Mouse (Mus musculus) heart, embryonic 11.5 days (tissue): ENCODE measurements around the gene Smoc2. TPM values are rescaled to one million over a fixed set of nuclear protein-coding genes. Genes with fewer than 3 reads are reported as not detected.

Experiments used
- ATAC-seq: fragments of 200-750 bp; cut with Nextera tagmentation; replicated peaks from 2 replicates; pipeline ENCODE4 v1.8.0; 2017; ENCODE audit warnings: moderate library complexity; ENCODE audit not compliant: insufficient number of reproducible peaks, low FRiP score, low TSS enrichment
- H3K27ac ChIP-seq: fragments of 300-500 bp; sonication (generic); 2 replicates; pipeline ENCODE4 v1.5.1; 2014; ENCODE audit warnings: mild to moderate bottlenecking, low read depth, low read length
- H3K27me3 ChIP-seq: fragments of 300-500 bp; sonication (generic); 2 replicates; pipeline ENCODE4 v1.6.1; 2014; ENCODE audit warnings: mild to moderate bottlenecking, low read length, mixed read lengths; ENCODE audit not compliant: control insufficient read depth, insufficient read depth
- H3K36me3 ChIP-seq: fragments of 300-500 bp; sonication (generic); 2 replicates; pipeline ENCODE4 v1.6.1; 2014; ENCODE audit warnings: mild to moderate bottlenecking, low read length, moderate library complexity, mixed read lengths; ENCODE audit not compliant: control insufficient read depth, insufficient read depth
- H3K4me1 ChIP-seq: fragments of 300-500 bp; sonication (generic); 2 replicates; pipeline ENCODE4 v1.6.1; 2014; ENCODE audit warnings: low read length; ENCODE audit not compliant: control insufficient read depth, insufficient read depth
- H3K4me2 ChIP-seq: fragments of 300-500 bp; sonication (generic); 2 replicates; pipeline ENCODE4 v1.6.1; 2014; ENCODE audit warnings: mild to moderate bottlenecking, moderate library complexity
- H3K4me3 ChIP-seq: fragments of 300-500 bp; sonication (generic); 2 replicates; pipeline ENCODE4 v1.5.1; 2014; ENCODE audit warnings: low read depth, low read length
- H3K9ac ChIP-seq: fragments of 300-500 bp; sonication (generic); 2 replicates; pipeline ENCODE4 v1.6.1; 2014; ENCODE audit warnings: mild to moderate bottlenecking, low read depth, low read length, moderate library complexity
- H3K9me3 ChIP-seq: fragments of 300-500 bp; sonication (generic); replicated peaks from 2 replicates; pipeline ENCODE4 v1.6.1; 2016; ENCODE audit warnings: low read length; ENCODE audit not compliant: control insufficient read depth
- WGBS: fragments of 180-500 bp; shearing (Covaris S2); extraction: QIAGEN DNeasy Blood & Tissue Kit; methylation state at CpG from one replicate; pipeline ENCODE4 v1.1.7; 2014; ENCODE audit not compliant: insufficient replicate concordance; 5-methylcytosine and 5-hydroxymethylcytosine counted together
- polyA plus RNA-seq: library from polyadenylated mRNA; unstranded; fragments of >200 nt; fragmentation: Nextera tagmentation; extraction: Ambion mirVana; gene quantifications from 2 replicates; pipeline ENCODE4 v1.2.1, GENCODE M21; 2014

The Smoc2 gene
- polyA plus RNA-seq, 1 experiment from 2014 or later = 22.7 TPM

- WGBS = 76% methylated on average over 4 of the region's 4 CpGs
- H3K9me3 ChIP-seq = no peaks in the 10 kb centered on the region
Observed at GRCm38 (mm10) chr17:14434717-14435116, 155.4 kb downstream of the Smoc2 start.

GRCm38 (mm10) chr17:14445611-14446010, 166.3 kb downstream of the Smoc2 start:
- Histone ChIP-seq H3K27ac (no peak overlapping the region), H3K27me3 (peaks cover 17% of the 10 kb centered on the region)

More at GRCm38 (mm10) chr17:14434717-14435116, 155.4 kb downstream of the Smoc2 start:
- H3K4me2 ChIP-seq = no peak overlapping the region
- no peak overlapping the region for H3K4me3 ChIP-seq
- no peak for ATAC-seq
- H3K4me1 ChIP-seq = no peaks in the 10 kb centered on the region
- H3K9ac ChIP-seq = no peak overlapping the region
- H3K27me3 ChIP-seq = peaks cover 29% of the 10 kb centered on the region
- H3K27ac ChIP-seq = no peak overlapping the region
- H3K36me3 ChIP-seq = no peaks in the 10 kb centered on the region

GRCm38 (mm10) chr17:14447275-14447674, 168.0 kb downstream of the Smoc2 start:
- Histone ChIP-seq H3K27me3 (peaks cover 19% of the 10 kb centered on the region), H3K4me2 (no peak overlapping the region), H3K9ac (no peak overlapping the region), H3K4me1 (no peaks in the 10 kb centered on the region), H3K36me3 (no peaks in the 10 kb centered on the region), H3K27ac (no peak overlapping the region), H3K9me3 (no peaks in the 10 kb centered on the region), H3K4me3 (no peak overlapping the region)
- ATAC-seq = no peak
- WGBS = 74% methylated on average over 5 of the region's 5 CpGs

More at GRCm38 (mm10) chr17:14445611-14446010, 166.3 kb downstream of the Smoc2 start:
- ATAC-seq = no peak
- H3K9ac ChIP-seq = no peak overlapping the region
- no peak overlapping the region for H3K4me3 ChIP-seq
- no peaks in the 10 kb centered on the region for H3K36me3 ChIP-seq
- H3K9me3 ChIP-seq = no peaks in the 10 kb centered on the region
- no peaks in the 10 kb centered on the region for H3K4me1 ChIP-seq
- no peak overlapping the region for H3K4me2 ChIP-seq
- 76% methylated on average over 5 of the region's 5 CpGs for WGBS

Other genes starting within 250 kb of the Smoc2 start
- gene Gm7358, start 220.0 kb upstream of the Smoc2 start, polyA plus RNA-seq = not detected in 2 replicates
- 1.8 and 2.7 TPM in 2 replicates for gene Dact2, start 75.2 kb upstream of the Smoc2 start, polyA plus RNA-seq